ENCODE assay signal across 7 mouse cellular contexts in genomic region chr4:126532292-126532691, GRCm38 (mm10). TPM values are rescaled to one million over a fixed set of nuclear protein-coding genes. Genes with fewer than 3 reads are reported as not detected.
DNase-seq lines count a peak whose midpoint lies in the region; ATAC-seq and TF ChIP-seq lines count a peak whose summit lies in the region.

No protein-coding gene starts in this region.

- no peaks in the 10 kb centered on the region for H3K36me3 ChIP-seq in lung, embryonic 16.5 days (ENCODE audit: control insufficient read depth, insufficient read depth, low read length)
- H3K36me3 ChIP-seq in forebrain, embryonic 14.5 days (ENCODE audit: control insufficient read depth, insufficient read depth, low read length): no peaks in the 10 kb centered on the region
- no peaks in the 10 kb centered on the region for H3K36me3 ChIP-seq in limb, embryonic 12.5 days
- no peaks in the 10 kb centered on the region for H3K36me3 ChIP-seq in small intestine, adult 2 months (ENCODE audit: control insufficient read depth, insufficient read depth, low read length)

- WGBS in lung, embryonic 16.5 days: 30% methylated on average over 5 of the region's 5 CpGs
- 28% methylated on average over 5 of the region's 5 CpGs for WGBS in forebrain, embryonic 14.5 days
- 34% methylated on average over 5 of the region's 5 CpGs for WGBS in limb, embryonic 12.5 days
- 61% methylated on average over 5 of the region's 5 CpGs for WGBS in small intestine, adult 2 months

- H3K4me2 ChIP-seq in lung, embryonic 16.5 days (ENCODE audit: low read depth, low read length): peak overlapping the region; percentile 77
- H3K4me2 ChIP-seq in forebrain, embryonic 14.5 days (ENCODE audit: low read length): peak overlapping the region; percentile 54
- H3K4me2 ChIP-seq in limb, embryonic 12.5 days: peak overlapping the region; percentile 90

- TF ChIP-seq CTCF in small intestine, adult 2 months (IDR thresholded peaks at IDR 0.05; ENCODE audit: extremely low read depth, insufficient read length, insufficient replicate concordance, low read depth, low read length): no peak

- no peaks in the 10 kb centered on the region; the same call in 1 of the 2 replicates for H3K27me3 ChIP-seq in lung, embryonic 16.5 days (ENCODE audit: control insufficient read depth, insufficient read depth, low read depth, low read length)
- H3K27me3 ChIP-seq in forebrain, embryonic 14.5 days (replicated peaks; ENCODE audit: control insufficient read depth, insufficient read depth, low read length): no peaks in the 10 kb centered on the region
- peaks cover 15% of the 10 kb centered on the region; the same call in 1 of the 2 replicates for H3K27me3 ChIP-seq in limb, embryonic 12.5 days
- H3K27me3 ChIP-seq in small intestine, adult 2 months (ENCODE audit: control insufficient read depth, insufficient read depth, low read length): 0 out of 2 replicates have a peak, but pooled peaks cover 8% of the 10 kb centered on the region

- TF ChIP-seq POLR2A in small intestine, adult 2 months (IDR thresholded peaks at IDR 0.05; ENCODE audit: low read depth, low read length): no peak

- H3K9me3 ChIP-seq in lung, embryonic 16.5 days (ENCODE audit: control insufficient read depth, low read length): no peaks in the 10 kb centered on the region
- H3K9me3 ChIP-seq in forebrain, embryonic 14.5 days (replicated peaks; ENCODE audit: control insufficient read depth, low read length): no peaks in the 10 kb centered on the region
- H3K9me3 ChIP-seq in limb, embryonic 12.5 days: no peaks in the 10 kb centered on the region

- peaks cover 10% of the 10 kb centered on the region for H3K4me1 ChIP-seq in lung, embryonic 16.5 days (replicated peaks; ENCODE audit: control insufficient read depth, insufficient read depth, low read length)
- peaks cover 5% of the 10 kb centered on the region for H3K4me1 ChIP-seq in forebrain, embryonic 14.5 days (ENCODE audit: control insufficient read depth, insufficient read depth, low read length)
- H3K4me1 ChIP-seq in limb, embryonic 12.5 days (replicated peaks): peaks cover 3% of the 10 kb centered on the region
- H3K4me1 ChIP-seq in small intestine, adult 2 months (ENCODE audit: control insufficient read depth, insufficient read depth, insufficient read length, low read length): no peaks in the 10 kb centered on the region

- no peak overlapping the region for H3K27ac ChIP-seq in lung, embryonic 16.5 days (ENCODE audit: low read length)
- no peak overlapping the region for H3K27ac ChIP-seq in forebrain, embryonic 14.5 days (ENCODE audit: low read depth, low read length)
- H3K27ac ChIP-seq in limb, embryonic 12.5 days: no peak overlapping the region
- no peak overlapping the region for H3K27ac ChIP-seq in small intestine, adult 2 months (ENCODE audit: insufficient read depth, low read depth, low read length)

- H3K9ac ChIP-seq in lung, embryonic 16.5 days (ENCODE audit: low read length): peak overlapping the region; percentile 94
- H3K9ac ChIP-seq in forebrain, embryonic 14.5 days (ENCODE audit: low read length): peak overlapping the region; percentile 92
- H3K9ac ChIP-seq in limb, embryonic 12.5 days (replicated peaks): no peak overlapping the region

- no peak for DNase-seq in lung, postnatal 10 days
- DNase-seq in forebrain, embryonic 14.5 days (ENCODE audit: low spot score): no peak
- no peak for DNase-seq in frontal cortex, postnatal 36 days (ENCODE audit: low spot score in 2 of 2)
- DNase-seq in left cerebral cortex, adult 11 months (ENCODE audit: low spot score): no peak

- ATAC-seq in lung, embryonic 16.5 days (ENCODE audit: low read depth): no peak
- no peak for ATAC-seq in forebrain, embryonic 14.5 days
- no peak for ATAC-seq in limb, embryonic 12.5 days (ENCODE audit: insufficient number of reproducible peaks, insufficient read depth, low FRiP score, low TSS enrichment, low read depth)

- H3K4me3 ChIP-seq in lung, embryonic 16.5 days (ENCODE audit: low read length): peak overlapping the region; percentile 94
- H3K4me3 ChIP-seq in forebrain, embryonic 14.5 days (ENCODE audit: low read depth, low read length): peak overlapping the region; percentile 84
- peak overlapping the region; percentile 95 for H3K4me3 ChIP-seq in limb, embryonic 12.5 days (replicated peaks)
- H3K4me3 ChIP-seq in small intestine, adult 2 months (ENCODE audit: low read depth, low read length): peak overlapping the region; percentile 98; the same call in 1 of the 2 replicates

RNA-seq across cellular contexts. Expression of gene Ago4, which starts 1.0 kb away (rescaled TPM):
- polyA plus RNA-seq in lung, embryonic 16.5 days (2015; fragmentation: Nextera tagmentation; extraction: Ambion mirVana): 3.8 and 4.0 TPM in 2 replicates
- polyA plus RNA-seq in forebrain, embryonic 14.5 days (2014; fragmentation: Nextera tagmentation; extraction: Ambion mirVana): 5.7 and 6.4 TPM in 2 replicates
- 2.3 and 3.3 TPM in 2 replicates for polyA plus RNA-seq in limb, embryonic 12.5 days (2016; fragmentation: Nextera tagmentation; extraction: Ambion mirVana)
- 0.22 and 0.63 TPM in 2 replicates for polyA plus RNA-seq in small intestine, adult 2 months (2012; rRNA removed)

RNA-seq across cellular contexts. Expression of gene Clspn, which starts 24.4 kb away (rescaled TPM):
- polyA plus RNA-seq in lung, embryonic 16.5 days (2015; fragmentation: Nextera tagmentation; extraction: Ambion mirVana): 37.5 and 41.3 TPM in 2 replicates
- 17.6 and 20.1 TPM in 2 replicates for polyA plus RNA-seq in forebrain, embryonic 14.5 days (2014; fragmentation: Nextera tagmentation; extraction: Ambion mirVana)
- polyA plus RNA-seq in limb, embryonic 12.5 days (2016; fragmentation: Nextera tagmentation; extraction: Ambion mirVana): 40.8 and 52.9 TPM in 2 replicates
- polyA plus RNA-seq in small intestine, adult 2 months (2012; rRNA removed): 0.20 and 0.53 TPM in 2 replicates

Comparison
In these comparisons a context has a peak if more than half of its experiments do, and no peak if none do; other contexts are left out.
1. RNA of gene Clspn, which starts 24.4 kb away (polyA plus RNA-seq): 40.8 to 52.9 TPM in limb, embryonic 12.5 days, 37.5 to 41.3 TPM in lung, embryonic 16.5 days and 17.6 to 20.1 TPM in forebrain, embryonic 14.5 days; 0.20 to 0.53 TPM in small intestine, adult 2 months; every median in the first group is over 10 times any median in the second.
2. Peak in every context shown above with its lines, with median percentiles within 50 percentile points of each other: H3K4me2 ChIP-seq and H3K4me3 ChIP-seq.